Mouse (Mus musculus): ENCODE data around the gene Rassf5. TPM values are rescaled to one million over a fixed set of nuclear protein-coding genes. Genes with fewer than 3 reads are reported as not detected.

Gene Rassf5
- polyA plus RNA-seq, 1 experiment = 98.8 TPM

GRCm38 (mm10) chr1:131278606-131279455, 33.8 kb upstream of the Rassf5 start:
- H3K27ac ChIP-seq (ENCODE audit: control insufficient read depth, insufficient read depth, low read length) = peak overlapping the region; percentile 96

GRCm38 (mm10) chr1:131276831-131277230, 31.8 kb upstream of the Rassf5 start:
- Histone ChIP-seq H3K27me3 (ENCODE audit: control insufficient read depth, insufficient read depth, low read length) (no peaks in the 10 kb centered on the region), H3K4me3 (ENCODE audit: control insufficient read depth, insufficient read depth, low read length) (no peak overlapping the region), H3K27ac (ENCODE audit: control insufficient read depth, insufficient read depth, low read length) (no peak overlapping the region), H3K36me3 (ENCODE audit: control insufficient read depth, insufficient read depth, low read length) (peaks cover 5% of the 10 kb centered on the region; the same call in 1 of the 2 replicates), H3K4me1 (replicated peaks; ENCODE audit: control insufficient read depth, insufficient read depth, low read length) (peaks cover 36% of the 10 kb centered on the region)
- TF ChIP-seq CTCF (IDR thresholded peaks at IDR 0.05; ENCODE audit: borderline replicate concordance, control insufficient read depth, extremely low read depth, insufficient read depth, low read length, poor library complexity) (no peak), POLR2A (IDR thresholded peaks at IDR 0.05; ENCODE audit: control insufficient read depth, extremely low read depth, insufficient read depth, low read length, poor library complexity) (no peak)
- no peak for DNase-seq

More at GRCm38 (mm10) chr1:131278606-131279455, 33.8 kb upstream of the Rassf5 start:
- Histone ChIP-seq H3K36me3 (ENCODE audit: control insufficient read depth, insufficient read depth, low read length) (peaks cover 5% of the 10 kb centered on the region; the same call in 1 of the 2 replicates), H3K4me3 (ENCODE audit: control insufficient read depth, insufficient read depth, low read length) (peak overlapping the region; percentile 91), H3K4me1 (replicated peaks; ENCODE audit: control insufficient read depth, insufficient read depth, low read length) (peaks cover 36% of the 10 kb centered on the region), H3K27me3 (ENCODE audit: control insufficient read depth, insufficient read depth, low read length) (no peaks in the 10 kb centered on the region)
- DNase-seq = peak; percentile 54
- TF ChIP-seq CTCF (IDR thresholded peaks at IDR 0.05; ENCODE audit: borderline replicate concordance, control insufficient read depth, extremely low read depth, insufficient read depth, low read length, poor library complexity) (no peak), POLR2A (IDR thresholded peaks at IDR 0.05; ENCODE audit: control insufficient read depth, extremely low read depth, insufficient read depth, low read length, poor library complexity) (no peak)
- 8% methylated on average over 8 of the region's 8 CpGs for WGBS

- 96% methylated on average over 14 of the region's 14 CpGs for WGBS
- H3K27ac ChIP-seq (ENCODE audit: control insufficient read depth, insufficient read depth, low read length) = no peak overlapping the region
- H3K4me3 ChIP-seq (ENCODE audit: control insufficient read depth, insufficient read depth, low read length) = no peak overlapping the region
- DNase-seq = no peak
- no peak for TF ChIP-seq CTCF (IDR thresholded peaks at IDR 0.05; ENCODE audit: borderline replicate concordance, control insufficient read depth, extremely low read depth, insufficient read depth, low read length, poor library complexity)
- no peak for TF ChIP-seq POLR2A (IDR thresholded peaks at IDR 0.05; ENCODE audit: control insufficient read depth, extremely low read depth, insufficient read depth, low read length, poor library complexity)
- H3K27me3 ChIP-seq (ENCODE audit: control insufficient read depth, insufficient read depth, low read length) = no peaks in the 10 kb centered on the region
- peaks cover 32% of the 10 kb centered on the region for H3K4me1 ChIP-seq (replicated peaks; ENCODE audit: control insufficient read depth, insufficient read depth, low read length)
- peaks cover 13% of the 10 kb centered on the region; the same call in 1 of the 2 replicates for H3K36me3 ChIP-seq (ENCODE audit: control insufficient read depth, insufficient read depth, low read length)
Measured at GRCm38 (mm10) chr1:131275577-131275976, 30.5 kb upstream of the Rassf5 start.

GRCm38 (mm10) chr1:131274725-131275539, 29.9 kb upstream of the Rassf5 start:
- 90% methylated on average over 22 of the region's 22 CpGs for WGBS
- Histone ChIP-seq H3K27ac (ENCODE audit: control insufficient read depth, insufficient read depth, low read length) (no peak overlapping the region), H3K27me3 (ENCODE audit: control insufficient read depth, insufficient read depth, low read length) (no peaks in the 10 kb centered on the region), H3K36me3 (ENCODE audit: control insufficient read depth, insufficient read depth, low read length) (peaks cover 16% of the 10 kb centered on the region), H3K4me1 (replicated peaks; ENCODE audit: control insufficient read depth, insufficient read depth, low read length) (peaks cover 27% of the 10 kb centered on the region), H3K4me3 (ENCODE audit: control insufficient read depth, insufficient read depth, low read length) (no peak overlapping the region)
- TF ChIP-seq POLR2A (IDR thresholded peaks at IDR 0.05; ENCODE audit: control insufficient read depth, extremely low read depth, insufficient read depth, low read length, poor library complexity) = no peak
- no peak for TF ChIP-seq CTCF (IDR thresholded peaks at IDR 0.05; ENCODE audit: borderline replicate concordance, control insufficient read depth, extremely low read depth, insufficient read depth, low read length, poor library complexity)
- no peak for DNase-seq

- no peak overlapping the region for H3K27ac ChIP-seq (ENCODE audit: control insufficient read depth, insufficient read depth, low read length)
- no peaks in the 10 kb centered on the region for H3K27me3 ChIP-seq (ENCODE audit: control insufficient read depth, insufficient read depth, low read length)
- DNase-seq = peak; percentile 78
- no peak overlapping the region for H3K4me3 ChIP-seq (ENCODE audit: control insufficient read depth, insufficient read depth, low read length)
- no peak for TF ChIP-seq POLR2A (IDR thresholded peaks at IDR 0.05; ENCODE audit: control insufficient read depth, extremely low read depth, insufficient read depth, low read length, poor library complexity)
- no peak for TF ChIP-seq CTCF (IDR thresholded peaks at IDR 0.05; ENCODE audit: borderline replicate concordance, control insufficient read depth, extremely low read depth, insufficient read depth, low read length, poor library complexity)
- WGBS = 71% methylated on average over 22 of the region's 22 CpGs
- H3K36me3 ChIP-seq (ENCODE audit: control insufficient read depth, insufficient read depth, low read length) = peaks cover 44% of the 10 kb centered on the region
- H3K4me1 ChIP-seq (replicated peaks; ENCODE audit: control insufficient read depth, insufficient read depth, low read length) = no peaks in the 10 kb centered on the region
Measured at GRCm38 (mm10) chr1:131269797-131270578, 24.9 kb upstream of the Rassf5 start.

- no peak overlapping the region for H3K4me3 ChIP-seq (ENCODE audit: control insufficient read depth, insufficient read depth, low read length)
- H3K27me3 ChIP-seq (ENCODE audit: control insufficient read depth, insufficient read depth, low read length) = no peaks in the 10 kb centered on the region
- DNase-seq = no peak
- peaks cover 46% of the 10 kb centered on the region for H3K36me3 ChIP-seq (ENCODE audit: control insufficient read depth, insufficient read depth, low read length)
- H3K27ac ChIP-seq (ENCODE audit: control insufficient read depth, insufficient read depth, low read length) = no peak overlapping the region
- WGBS = 95% methylated on average over 10 of the region's 10 CpGs
- TF ChIP-seq POLR2A (IDR thresholded peaks at IDR 0.05; ENCODE audit: control insufficient read depth, extremely low read depth, insufficient read depth, low read length, poor library complexity) (no peak), CTCF (IDR thresholded peaks at IDR 0.05; ENCODE audit: borderline replicate concordance, control insufficient read depth, extremely low read depth, insufficient read depth, low read length, poor library complexity) (no peak)
- H3K4me1 ChIP-seq (replicated peaks; ENCODE audit: control insufficient read depth, insufficient read depth, low read length) = no peaks in the 10 kb centered on the region
Measured at GRCm38 (mm10) chr1:131268776-131269175, 23.7 kb upstream of the Rassf5 start.
